Mouse (Mus musculus) limb, embryonic 11.5 days (tissue): ENCODE results near the gene Gm266. TPM values are rescaled to one million over a fixed set of nuclear protein-coding genes. Genes with fewer than 3 reads are reported as not detected.

Source experiments
- ATAC-seq: fragments of 200-750 bp; cut with Nextera tagmentation; 2 replicates; pipeline ENCODE4 v1.8.0; 2017; ENCODE audit warnings: low read depth; ENCODE audit not compliant: insufficient number of reproducible peaks, low FRiP score, low TSS enrichment
- DNase-seq: peaks from one replicate; pipeline ENCODE4 v3.0.0-alpha.2; 2015; ENCODE audit warnings: low spot score
- H3K27ac ChIP-seq: fragments of 300-500 bp; sonication (generic); replicated peaks from 2 replicates; pipeline ENCODE4 v1.5.1; 2014; ENCODE audit warnings: low read depth, mild to moderate bottlenecking, low read length
- H3K27me3 ChIP-seq: fragments of 300-500 bp; sonication (generic); 2 replicates; pipeline ENCODE4 v1.6.1; 2014; ENCODE audit warnings: mild to moderate bottlenecking, low read length, mixed read lengths; ENCODE audit not compliant: control insufficient read depth, insufficient read depth
- H3K36me3 ChIP-seq: fragments of 300-500 bp; sonication (generic); 2 replicates; pipeline ENCODE4 v1.6.1; 2014; ENCODE audit warnings: mild to moderate bottlenecking, low read length, moderate library complexity, mixed read lengths; ENCODE audit not compliant: control insufficient read depth, insufficient read depth
- H3K4me1 ChIP-seq: fragments of 300-500 bp; sonication (generic); 2 replicates; pipeline ENCODE4 v1.6.1; 2014; ENCODE audit warnings: low read length, mixed read lengths; ENCODE audit not compliant: control insufficient read depth, insufficient read depth
- H3K4me2 ChIP-seq: fragments of 300-500 bp; sonication (generic); 2 replicates; pipeline ENCODE4 v1.6.1; 2014; ENCODE audit warnings: low read depth, mild to moderate bottlenecking, moderate library complexity; ENCODE audit not compliant: severe bottlenecking
- H3K4me3 ChIP-seq: fragments of 300-500 bp; sonication (generic); 2 replicates; pipeline ENCODE4 v1.5.1; 2014; ENCODE audit warnings: low read depth, low read length
- H3K9ac ChIP-seq: fragments of 300-500 bp; sonication (generic); 2 replicates; pipeline ENCODE4 v1.6.1; 2014; ENCODE audit warnings: mild to moderate bottlenecking, low read length
- H3K9me3 ChIP-seq: fragments of 300-500 bp; sonication (generic); 2 replicates; pipeline ENCODE4 v1.6.1; 2016; ENCODE audit warnings: low read length; ENCODE audit not compliant: control insufficient read depth
- WGBS: fragments of 180-500 bp; shearing (Covaris S2); extraction: QIAGEN DNeasy Blood & Tissue Kit; methylation state at CpG from one replicate; pipeline ENCODE4 v1.1.7; 2014; 5-methylcytosine and 5-hydroxymethylcytosine counted together
- polyA plus RNA-seq: library from polyadenylated mRNA; unstranded; fragments of >200 nt; fragmentation: Nextera tagmentation; extraction: Ambion mirVana; gene quantifications from 2 replicates; pipeline ENCODE4 v1.2.1, GENCODE M21; 2014

The Gm266 gene
- polyA plus RNA-seq, 1 experiment from 2014 or later = 11.4 TPM

GRCm38 (mm10) chr12:111497076-111497475, 11.5 kb upstream of the Gm266 start:
- no peaks in the 10 kb centered on the region for H3K4me1 ChIP-seq
- H3K27ac ChIP-seq = no peak overlapping the region
- ATAC-seq (no peak), DNase-seq (peak; percentile 42)
- H3K27me3 ChIP-seq = no peaks in the 10 kb centered on the region
- H3K4me2 ChIP-seq = no peak overlapping the region
- H3K9ac ChIP-seq = no peak overlapping the region
- WGBS = 47% methylated on average over 2 of the region's 2 CpGs
- no peaks in the 10 kb centered on the region for H3K9me3 ChIP-seq
- no peaks in the 10 kb centered on the region for H3K36me3 ChIP-seq
- no peak overlapping the region for H3K4me3 ChIP-seq

GRCm38 (mm10) chr12:111494931-111495330, 9.3 kb upstream of the Gm266 start:
- no peaks in the 10 kb centered on the region for H3K27me3 ChIP-seq
- H3K4me2 ChIP-seq = no peak overlapping the region
- WGBS = 77% methylated on average over 4 of the region's 4 CpGs
- H3K4me3 ChIP-seq = no peak overlapping the region
- no peak overlapping the region for H3K9ac ChIP-seq
- H3K4me1 ChIP-seq = no peaks in the 10 kb centered on the region
- ATAC-seq (no peak), DNase-seq (no peak)
- no peak overlapping the region for H3K27ac ChIP-seq
- no peaks in the 10 kb centered on the region for H3K9me3 ChIP-seq
- no peaks in the 10 kb centered on the region for H3K36me3 ChIP-seq

- Histone ChIP-seq H3K4me2 (no peak overlapping the region), H3K36me3 (no peaks in the 10 kb centered on the region), H3K27ac (no peak overlapping the region), H3K9ac (no peak overlapping the region), H3K4me1 (peaks cover 9% of the 10 kb centered on the region; the same call in 1 of the 2 replicates), H3K9me3 (no peaks in the 10 kb centered on the region), H3K4me3 (no peak overlapping the region), H3K27me3 (peaks cover 17% of the 10 kb centered on the region)
- DNase-seq (no peak), ATAC-seq (no peak)
- WGBS = 85% methylated on average over 11 of the region's 11 CpGs
Observed at GRCm38 (mm10) chr12:111489261-111489865, 3.7 kb upstream of the Gm266 start.

- H3K36me3 ChIP-seq = no peaks in the 10 kb centered on the region
- WGBS = 5% methylated on average over 12 of the region's 12 CpGs
- ATAC-seq (no peak), DNase-seq (peak; percentile 54)
- no peak overlapping the region; the same call in 1 of the 2 replicates for H3K27ac ChIP-seq
- H3K4me3 ChIP-seq = peak overlapping the region; percentile 53
- no peaks in the 10 kb centered on the region for H3K9me3 ChIP-seq
- peak overlapping the region; percentile 83 for H3K4me2 ChIP-seq
- H3K27me3 ChIP-seq = peaks cover 20% of the 10 kb centered on the region
- peak overlapping the region; percentile 63 for H3K9ac ChIP-seq
- H3K4me1 ChIP-seq = peaks cover 9% of the 10 kb centered on the region; the same call in 1 of the 2 replicates
Observed at GRCm38 (mm10) chr12:111486455-111486854, 832 bp upstream of the Gm266 start.

GRCm38 (mm10) chr12:111485046-111485651, 474 bp downstream of the Gm266 start:
- H3K4me3 ChIP-seq = peak overlapping the region; percentile 53
- no peak overlapping the region for H3K27ac ChIP-seq
- 1% methylated on average over 63 of the region's 63 CpGs for WGBS
- DNase-seq = peak; percentile 58
- H3K4me1 ChIP-seq = peaks cover 9% of the 10 kb centered on the region; the same call in 1 of the 2 replicates
- no peak for ATAC-seq
- no peaks in the 10 kb centered on the region for H3K9me3 ChIP-seq
- no peaks in the 10 kb centered on the region for H3K36me3 ChIP-seq
- peak overlapping the region; percentile 63 for H3K9ac ChIP-seq
- peak overlapping the region; percentile 83 for H3K4me2 ChIP-seq
- peaks cover 20% of the 10 kb centered on the region for H3K27me3 ChIP-seq

GRCm38 (mm10) chr12:111479917-111480316, 5.7 kb downstream of the Gm266 start:
- no peak overlapping the region for H3K4me2 ChIP-seq
- ATAC-seq (no peak), DNase-seq (peak; percentile 49)
- H3K27me3 ChIP-seq = peaks cover 7% of the 10 kb centered on the region; the same call in 1 of the 2 replicates
- H3K9me3 ChIP-seq = no peaks in the 10 kb centered on the region
- WGBS = 67% methylated on average over 2 of the region's 2 CpGs
- no peaks in the 10 kb centered on the region for H3K36me3 ChIP-seq
- peaks cover 1% of the 10 kb centered on the region; the same call in 1 of the 2 replicates for H3K4me1 ChIP-seq
- no peak overlapping the region for H3K4me3 ChIP-seq
- no peak overlapping the region for H3K27ac ChIP-seq
- H3K9ac ChIP-seq = no peak overlapping the region

- Histone ChIP-seq H3K4me3 (no peak overlapping the region), H3K9ac (no peak overlapping the region), H3K9me3 (no peaks in the 10 kb centered on the region), H3K36me3 (no peaks in the 10 kb centered on the region), H3K4me2 (no peak overlapping the region), H3K27ac (no peak overlapping the region), H3K4me1 (peaks cover 3% of the 10 kb centered on the region; the same call in 1 of the 2 replicates), H3K27me3 (no peaks in the 10 kb centered on the region; the same call in 1 of the 2 replicates)
- ATAC-seq (no peak), DNase-seq (no peak)
- WGBS = 59% methylated on average over 5 of the region's 5 CpGs
Observed at GRCm38 (mm10) chr12:111478924-111479323, 6.7 kb downstream of the Gm266 start.

- Histone ChIP-seq H3K4me3 (no peak overlapping the region), H3K9me3 (no peaks in the 10 kb centered on the region), H3K27me3 (no peaks in the 10 kb centered on the region), H3K9ac (no peak overlapping the region), H3K36me3 (no peaks in the 10 kb centered on the region), H3K27ac (no peak overlapping the region), H3K4me2 (no peak overlapping the region), H3K4me1 (peaks cover 3% of the 10 kb centered on the region; the same call in 1 of the 2 replicates)
- WGBS = 52% methylated on average over 8 of the region's 8 CpGs
- ATAC-seq = no peak
- no peak for DNase-seq
Observed at GRCm38 (mm10) chr12:111474893-111475643, 10.6 kb downstream of the Gm266 start.
